Mouse (Mus musculus): ENCODE measurements around the gene Thnsl2. TPM values are rescaled to one million over a fixed set of nuclear protein-coding genes. Genes with fewer than 3 reads are reported as not detected.
A peak's percentile ranks its signal among the peaks of the same experiment; 100 is the strongest.

The Thnsl2 gene
- polyA plus RNA-seq, 1 experiment from 2014 or later = 4.4 TPM

DNA sequence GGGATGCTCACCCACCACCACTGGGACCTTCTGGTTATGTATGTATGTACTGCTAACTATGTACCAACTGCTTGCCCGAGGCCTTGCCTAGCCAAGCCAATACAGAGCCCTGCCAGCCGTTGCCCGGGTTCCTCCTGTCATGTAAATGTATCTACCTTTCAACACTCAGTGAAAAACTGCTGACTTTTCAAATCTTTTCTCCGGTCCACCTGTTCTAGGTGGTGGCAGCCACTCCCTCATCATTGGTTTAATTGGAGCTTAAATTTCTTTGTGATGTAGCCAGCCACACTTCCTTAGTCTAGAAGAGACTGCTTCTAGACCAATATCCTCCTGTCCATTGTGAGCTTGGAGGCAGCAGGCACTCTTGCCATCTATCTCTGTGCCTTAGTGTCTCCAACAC, 54.5 kb downstream of the Thnsl2 start:
- 90% methylated on average over 4 of the region's 4 CpGs for WGBS
- Histone ChIP-seq H3K4me1 (ENCODE audit: control insufficient read depth, insufficient read depth, low read length) (no peaks in the 10 kb centered on the region), H3K36me3 (ENCODE audit: control insufficient read depth, insufficient read depth, low read length) (no peaks in the 10 kb centered on the region), H3K9ac (ENCODE audit: low read length) (no peak overlapping the region), H3K9me3 (replicated peaks; ENCODE audit: control insufficient read depth, low read length) (peaks cover 2% of the 10 kb centered on the region; the same call in 1 of the 2 replicates), H3K27me3 (replicated peaks; ENCODE audit: control insufficient read depth, insufficient read depth, low read length) (no peaks in the 10 kb centered on the region), H3K27ac (ENCODE audit: low read depth, low read length) (no peak overlapping the region), H3K4me3 (ENCODE audit: low read depth, low read length) (no peak overlapping the region), H3K4me2 (ENCODE audit: low read length) (no peak overlapping the region)
- no peak for DNase-seq (ENCODE audit: low spot score)
- ATAC-seq = no peak

DNA sequence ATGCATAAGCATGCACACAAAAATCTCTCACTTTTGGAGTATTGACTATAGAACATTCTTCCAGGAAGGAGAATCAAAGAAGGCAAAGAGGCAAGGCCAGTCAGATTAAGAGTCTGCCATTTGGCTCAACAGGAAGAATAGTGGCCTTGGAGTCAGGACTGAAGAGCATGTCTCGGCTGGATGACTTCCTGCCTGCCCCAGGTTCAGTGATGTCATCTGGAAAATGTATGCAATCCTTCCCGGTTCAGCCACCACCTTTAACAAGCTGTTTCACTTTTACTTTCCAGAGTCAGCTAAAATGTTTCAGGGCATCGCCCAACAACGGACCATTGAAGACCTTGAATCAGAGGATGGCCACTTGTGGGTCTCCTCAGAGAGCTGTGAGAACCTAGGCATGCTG, 55.2 kb downstream of the Thnsl2 start:
- Histone ChIP-seq H3K27ac (ENCODE audit: low read depth, low read length) (no peak overlapping the region), H3K9ac (ENCODE audit: low read length) (no peak overlapping the region), H3K4me2 (ENCODE audit: low read length) (no peak overlapping the region), H3K36me3 (ENCODE audit: control insufficient read depth, insufficient read depth, low read length) (no peaks in the 10 kb centered on the region), H3K9me3 (replicated peaks; ENCODE audit: control insufficient read depth, low read length) (peaks cover 2% of the 10 kb centered on the region; the same call in 1 of the 2 replicates), H3K4me1 (ENCODE audit: control insufficient read depth, insufficient read depth, low read length) (no peaks in the 10 kb centered on the region), H3K27me3 (replicated peaks; ENCODE audit: control insufficient read depth, insufficient read depth, low read length) (no peaks in the 10 kb centered on the region), H3K4me3 (ENCODE audit: low read depth, low read length) (no peak overlapping the region)
- ATAC-seq (no peak), DNase-seq (ENCODE audit: low spot score) (no peak)
- WGBS = 85% methylated on average over 4 of the region's 4 CpGs

DNA sequence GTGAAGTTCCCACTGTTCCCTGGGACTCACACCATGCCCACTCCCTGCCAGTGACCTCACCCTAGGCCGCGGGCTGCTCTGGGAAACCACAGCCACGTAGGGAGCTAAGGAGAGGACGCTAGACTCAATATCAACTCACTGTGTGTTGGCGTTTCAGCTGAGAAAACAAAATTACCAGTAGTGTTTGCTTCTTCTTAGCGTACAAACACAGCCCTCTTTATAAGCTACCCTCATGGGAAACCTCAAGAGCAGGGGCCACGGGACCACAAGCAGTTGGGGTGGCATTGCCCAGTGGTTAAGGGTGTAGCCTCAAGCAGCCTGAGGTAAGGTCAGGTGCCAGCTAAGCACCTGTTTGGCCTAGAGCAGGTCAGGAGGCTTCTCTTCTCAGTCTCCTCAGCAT, 60.8 kb downstream of the Thnsl2 start:
- no peaks in the 10 kb centered on the region for H3K27me3 ChIP-seq (replicated peaks; ENCODE audit: control insufficient read depth, insufficient read depth, low read length)
- H3K4me1 ChIP-seq (ENCODE audit: control insufficient read depth, insufficient read depth, low read length) = 0 out of 2 replicates have a peak, but pooled peaks cover 3% of the 10 kb centered on the region
- no peak overlapping the region for H3K9ac ChIP-seq (ENCODE audit: low read length)
- peaks cover 2% of the 10 kb centered on the region; the same call in 1 of the 2 replicates for H3K9me3 ChIP-seq (replicated peaks; ENCODE audit: control insufficient read depth, low read length)
- H3K27ac ChIP-seq (ENCODE audit: low read depth, low read length) = no peak overlapping the region
- H3K36me3 ChIP-seq (ENCODE audit: control insufficient read depth, insufficient read depth, low read length) = no peaks in the 10 kb centered on the region
- no peak overlapping the region for H3K4me3 ChIP-seq (ENCODE audit: low read depth, low read length)
- WGBS = 82% methylated on average over 7 of the region's 7 CpGs
- no peak overlapping the region for H3K4me2 ChIP-seq (ENCODE audit: low read length)
- DNase-seq (ENCODE audit: low spot score) (no peak), ATAC-seq (no peak)

DNA sequence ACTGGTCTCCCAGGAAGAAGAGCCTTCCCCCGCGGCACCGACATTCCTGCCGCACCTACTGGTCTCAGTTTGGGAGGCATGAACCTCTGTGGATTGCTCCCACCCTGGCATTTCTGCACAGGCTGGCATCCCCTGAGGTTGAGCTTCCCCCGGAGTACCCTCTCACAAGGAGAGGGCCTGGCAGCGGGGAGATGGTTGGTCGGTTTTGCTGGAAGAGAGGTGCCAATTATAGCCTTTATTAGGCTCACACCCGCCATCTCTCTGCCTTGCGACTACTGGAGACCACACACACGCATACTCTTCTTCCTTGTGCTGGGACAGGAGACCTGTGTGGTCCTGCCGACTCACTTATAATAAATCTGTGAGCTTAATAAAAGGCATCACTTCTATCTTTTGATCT, 62.2 kb downstream of the Thnsl2 start:
- WGBS = 68% methylated on average over 11 of the region's 11 CpGs
- no peak; the same call in 1 of the 2 replicates for ATAC-seq

DNA sequence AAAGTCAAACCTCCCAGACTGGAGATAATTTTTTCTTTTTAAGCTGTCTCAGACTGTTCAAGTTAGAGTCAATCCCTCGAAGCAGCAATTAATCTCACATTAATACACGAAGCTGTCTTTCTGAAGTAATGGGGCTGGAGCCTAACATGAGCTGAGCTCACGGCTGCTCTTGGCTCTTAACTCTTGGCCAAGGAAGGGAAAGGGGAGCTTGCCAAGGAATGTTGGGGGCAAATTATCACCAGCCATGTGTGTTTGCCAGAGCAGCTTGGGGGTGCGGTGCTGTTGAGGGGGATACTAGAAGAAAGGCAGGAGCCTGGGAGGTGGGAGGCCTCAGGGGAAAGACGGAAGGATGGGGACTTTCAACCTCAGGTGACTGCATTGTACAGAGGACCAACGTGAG, 63.0 kb downstream of the Thnsl2 start:
- DNase-seq (ENCODE audit: low spot score) = peak; percentile 72
- Histone ChIP-seq H3K36me3 (ENCODE audit: control insufficient read depth, insufficient read depth, low read length) (no peaks in the 10 kb centered on the region), H3K27me3 (replicated peaks; ENCODE audit: control insufficient read depth, insufficient read depth, low read length) (no peaks in the 10 kb centered on the region), H3K27ac (ENCODE audit: low read depth, low read length) (no peak overlapping the region), H3K4me3 (ENCODE audit: low read depth, low read length) (no peak overlapping the region), H3K9ac (ENCODE audit: low read length) (no peak overlapping the region), H3K9me3 (replicated peaks; ENCODE audit: control insufficient read depth, low read length) (no peaks in the 10 kb centered on the region), H3K4me1 (ENCODE audit: control insufficient read depth, insufficient read depth, low read length) (0 out of 2 replicates have a peak, but pooled peaks cover 3% of the 10 kb centered on the region), H3K4me2 (ENCODE audit: low read length) (no peak overlapping the region)
- peak; percentile 65; the same call in 1 of the 2 replicates for ATAC-seq
- 53% methylated on average over 6 of the region's 6 CpGs for WGBS

More for the DNA sequence above, 62.2 kb downstream of the Thnsl2 start:
- peak; percentile 27 for DNase-seq (ENCODE audit: low spot score)
- no peak overlapping the region for H3K27ac ChIP-seq (ENCODE audit: low read depth, low read length)
- 0 out of 2 replicates have a peak, but pooled peaks cover 3% of the 10 kb centered on the region for H3K4me1 ChIP-seq (ENCODE audit: control insufficient read depth, insufficient read depth, low read length)
- no peaks in the 10 kb centered on the region for H3K27me3 ChIP-seq (replicated peaks; ENCODE audit: control insufficient read depth, insufficient read depth, low read length)
- H3K9ac ChIP-seq (ENCODE audit: low read length) = no peak overlapping the region
- H3K36me3 ChIP-seq (ENCODE audit: control insufficient read depth, insufficient read depth, low read length) = no peaks in the 10 kb centered on the region
- no peak overlapping the region for H3K4me2 ChIP-seq (ENCODE audit: low read length)
- peaks cover under 1% of the 10 kb centered on the region; the same call in 1 of the 2 replicates for H3K9me3 ChIP-seq (replicated peaks; ENCODE audit: control insufficient read depth, low read length)
- H3K4me3 ChIP-seq (ENCODE audit: low read depth, low read length) = no peak overlapping the region

Other genes with a start within 250 kb of the Thnsl2 start
- not detected in 2 replicates for gene Tex37, start 225.5 kb downstream of the Thnsl2 start, polyA plus RNA-seq (2014; fragmentation: Nextera tagmentation; extraction: Ambion mirVana)
- not detected in 2 replicates for gene Foxi3, start 187.9 kb downstream of the Thnsl2 start, polyA plus RNA-seq (2014; fragmentation: Nextera tagmentation; extraction: Ambion mirVana)
- not detected in 2 replicates for gene Fabp1, start 55.4 kb upstream of the Thnsl2 start, polyA plus RNA-seq (2014; fragmentation: Nextera tagmentation; extraction: Ambion mirVana)
- gene Krcc1, start 127.2 kb upstream of the Thnsl2 start, polyA plus RNA-seq (2014; fragmentation: Nextera tagmentation; extraction: Ambion mirVana) = 23.6 and 24.2 TPM in 2 replicates
- gene Smyd1, start 177.8 kb upstream of the Thnsl2 start, polyA plus RNA-seq (2014; fragmentation: Nextera tagmentation; extraction: Ambion mirVana) = 0.08 and 0.21 TPM in 2 replicates
- not detected in 2 replicates for gene Cd8b1, start 178.3 kb upstream of the Thnsl2 start, polyA plus RNA-seq (2014; fragmentation: Nextera tagmentation; extraction: Ambion mirVana)
- gene Cd8a, start 229.0 kb upstream of the Thnsl2 start, polyA plus RNA-seq (2014; fragmentation: Nextera tagmentation; extraction: Ambion mirVana) = not detected in 2 replicates

All from forebrain, embryonic 14.5 days (tissue).